Mouse (Mus musculus) G1E (cell line): Measurements from ENCODE around the gene Lrig3. TPM values are rescaled to one million over a fixed set of nuclear protein-coding genes. Genes with fewer than 3 reads are reported as not detected.

ENCODE experiments used
- ATAC-seq: 2 replicates; pipeline ENCODE4 v1.8.0; 2016; ENCODE audit warnings: mild to moderate bottlenecking; ENCODE audit not compliant: insufficient number of reproducible peaks, poor library complexity, low FRiP score, severe bottlenecking; ENCODE audit errors: extremely low read depth
- DNase-seq: peaks from one replicate; pipeline ENCODE4 v3.0.0; 2012; ENCODE audit warnings: low spot score
- H3K27me3 ChIP-seq: 2 replicates; pipeline ENCODE4 v1.6.1; 2012; ENCODE audit warnings: mild to moderate bottlenecking, low read length, inconsistent platforms; ENCODE audit not compliant: insufficient read depth
- H3K36me3 ChIP-seq: replicated peaks from 2 replicates; pipeline ENCODE3; 2012; ENCODE audit warnings: mild to moderate bottlenecking, inconsistent platforms
- H3K4me1 ChIP-seq: 2 replicates; pipeline ENCODE4 v1.6.1; 2012; ENCODE audit warnings: low read depth, low read length, inconsistent platforms, mixed read lengths; ENCODE audit not compliant: insufficient read depth
- H3K4me3 ChIP-seq: 2 replicates; pipeline ENCODE4 v1.5.1; 2012; ENCODE audit warnings: low read depth, mild to moderate bottlenecking, inconsistent platforms, low read length, moderate library complexity, mixed read lengths
- H3K9me3 ChIP-seq: replicated peaks from 2 replicates; pipeline ENCODE4 v1.6.1; 2012; ENCODE audit warnings: inconsistent platforms
- CTCF ChIP-seq: IDR thresholded peaks from 2 replicates; pipeline ENCODE4 v1.5.1; 2012; ENCODE audit warnings: low read depth, low read length, inconsistent platforms, mixed read lengths
- GATA1 ChIP-seq: IDR thresholded peaks from 2 replicates; pipeline ENCODE4 v1.6.1; 2012; ENCODE audit warnings: borderline replicate concordance, low read length, inconsistent platforms, mixed read lengths
- GATA2 ChIP-seq: IDR thresholded peaks from 2 replicates; pipeline ENCODE4 v1.6.1; 2012; ENCODE audit warnings: low read depth, low read length, inconsistent platforms, borderline replicate concordance
- POLR2AphosphoS5 ChIP-seq: IDR thresholded peaks from 2 replicates; pipeline ENCODE4 v1.6.1; 2012; ENCODE audit warnings: low read depth, low read length, inconsistent platforms; ENCODE audit not compliant: insufficient replicate concordance
- TAL1 ChIP-seq: conservative IDR thresholded peaks from 2 replicates; pipeline ENCODE4 v1.6.1; 2012; ENCODE audit warnings: low read depth, low read length, inconsistent platforms, mixed read lengths
- polyA plus RNA-seq: library from polyadenylated mRNA; stranded (reverse); fragments of >175 nt; gene quantifications from 2 replicates; pipeline ENCODE4 v1.2.3, GENCODE M21; 2012
- total RNA-seq, 2 experiments: library from RNA; stranded (forward) in 1 of 2; stranded (reverse) in 1 of 2; fragments of 200-1000 nt in 1 of 2; fragments of >200 nt in 1 of 2; fragmentation: Nextera tagmentation in 1 of 2; gene quantifications; 2 replicates each; pipeline ENCODE4 v1.2.3; 2014 to 2017

Lrig3 gene
- total and polyA plus RNA-seq, 3 experiments, result 0.22 TPM; not detected in 2

DNA sequence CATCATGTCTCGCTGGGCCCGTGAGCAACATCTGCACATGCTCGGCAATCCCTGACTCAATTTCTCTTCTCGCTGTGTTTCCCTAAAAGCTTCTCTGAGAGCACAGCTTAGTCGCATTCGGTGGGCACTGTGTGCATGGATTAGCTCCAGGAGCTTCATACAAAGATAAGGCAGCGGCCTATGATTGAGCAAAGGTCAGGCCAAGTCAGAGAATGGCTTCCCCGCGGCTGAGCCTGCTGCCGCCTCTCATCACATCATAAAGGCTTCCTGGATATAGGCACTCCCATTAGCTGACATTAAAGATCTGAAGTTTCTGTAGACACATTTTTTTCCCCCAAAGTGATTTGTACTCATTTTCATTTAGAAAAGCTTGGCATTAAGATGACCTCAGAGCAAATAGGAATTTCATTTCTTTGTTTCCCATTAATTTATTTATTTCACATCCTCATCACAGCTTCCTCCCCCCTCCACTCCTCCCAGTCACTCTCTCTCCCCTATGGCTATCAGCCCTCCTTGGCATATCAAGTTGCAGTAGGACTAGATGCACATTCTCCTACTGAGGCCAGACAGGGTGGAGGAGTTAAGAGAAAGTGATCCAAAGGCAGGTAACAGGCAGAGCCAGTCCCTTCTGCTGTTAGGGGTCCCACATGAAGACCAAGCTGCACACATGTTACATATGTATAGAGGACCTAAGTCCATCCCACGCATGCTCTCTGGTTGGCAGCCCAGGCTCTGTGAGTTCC lies 21.0 kb upstream of the Lrig3 start:
- Histone ChIP-seq H3K27me3 (no peaks in the 10 kb centered on the region), H3K4me3 (no peak overlapping the region), H3K4me1 (no peaks in the 10 kb centered on the region), H3K36me3 (no peaks in the 10 kb centered on the region), H3K9me3 (peaks cover 49% of the 10 kb centered on the region)
- ATAC-seq (no peak), DNase-seq (no peak)
- TF ChIP-seq GATA1, result no peak
- no peak for TF ChIP-seq TAL1
- TF ChIP-seq POLR2AphosphoS5, result no peak
- TF ChIP-seq CTCF, result no peak

DNA sequence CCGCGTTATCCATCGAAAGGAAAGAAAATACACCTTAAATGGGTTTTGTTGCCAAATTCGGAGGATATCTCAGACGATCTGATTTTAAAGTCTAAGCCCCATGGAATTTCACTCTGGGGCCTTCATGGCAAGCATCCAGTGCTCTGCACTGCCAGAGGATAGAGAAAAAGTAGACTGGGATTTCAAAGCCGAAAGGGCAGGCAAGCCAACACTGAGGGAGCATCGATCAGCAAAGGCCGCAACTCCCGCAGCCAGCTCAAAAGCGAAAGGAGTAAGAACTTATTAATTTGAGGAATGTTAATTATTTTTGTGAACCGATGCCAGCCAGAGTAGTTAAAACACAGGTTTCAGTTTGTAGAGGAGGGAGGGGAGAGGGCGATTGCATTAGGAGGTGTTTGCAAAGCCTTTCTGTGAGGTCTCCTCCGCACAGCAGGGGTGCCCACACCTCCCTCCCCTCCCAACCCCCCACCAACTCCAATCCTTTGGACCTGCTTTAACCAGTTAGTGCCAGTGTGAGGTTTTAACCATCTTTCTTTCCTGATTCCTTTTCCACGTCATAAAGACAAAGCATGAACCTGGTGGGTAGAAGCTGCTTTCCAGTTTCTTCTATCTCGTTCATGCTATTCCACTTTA lies 17.0 kb upstream of the Lrig3 start:
- DNase-seq (no peak), ATAC-seq (no peak)
- no peak overlapping the region for H3K4me3 ChIP-seq
- H3K9me3 ChIP-seq, result peaks cover 59% of the 10 kb centered on the region
- no peaks in the 10 kb centered on the region for H3K4me1 ChIP-seq
- H3K36me3 ChIP-seq, result no peaks in the 10 kb centered on the region
- TF ChIP-seq TAL1 (no peak), GATA1 (no peak), CTCF (no peak), GATA2 (no peak), POLR2AphosphoS5 (no peak)
- H3K27me3 ChIP-seq, result no peaks in the 10 kb centered on the region

DNA sequence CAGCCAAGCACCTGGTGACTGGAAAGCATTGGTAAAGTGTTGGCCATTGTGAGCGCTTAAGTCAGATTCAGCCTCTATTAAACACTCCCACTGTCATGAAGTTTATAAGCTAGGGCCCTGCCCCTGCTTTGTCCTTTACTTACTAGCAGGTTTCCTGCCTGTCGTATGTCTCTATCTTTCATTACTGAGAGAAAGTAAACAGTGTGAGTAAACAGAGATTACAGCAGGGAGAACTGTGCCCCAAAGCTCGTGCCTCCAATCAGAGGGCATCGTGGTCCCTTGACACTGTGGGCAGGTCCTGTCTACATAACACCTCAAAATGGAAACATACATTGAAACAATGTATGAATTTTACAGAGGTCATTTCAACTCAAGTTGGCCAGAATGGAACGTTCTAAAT lies 14.3 kb upstream of the Lrig3 start:
- Histone ChIP-seq H3K27me3 (no peaks in the 10 kb centered on the region), H3K36me3 (no peaks in the 10 kb centered on the region), H3K4me3 (no peak overlapping the region), H3K9me3 (peaks cover 60% of the 10 kb centered on the region), H3K4me1 (no peaks in the 10 kb centered on the region)
- TF ChIP-seq GATA2, result no peak
- TF ChIP-seq CTCF, result no peak
- TF ChIP-seq POLR2AphosphoS5, result no peak
- no peak for TF ChIP-seq GATA1
- no peak for TF ChIP-seq TAL1
- ATAC-seq (no peak), DNase-seq (no peak)

DNA sequence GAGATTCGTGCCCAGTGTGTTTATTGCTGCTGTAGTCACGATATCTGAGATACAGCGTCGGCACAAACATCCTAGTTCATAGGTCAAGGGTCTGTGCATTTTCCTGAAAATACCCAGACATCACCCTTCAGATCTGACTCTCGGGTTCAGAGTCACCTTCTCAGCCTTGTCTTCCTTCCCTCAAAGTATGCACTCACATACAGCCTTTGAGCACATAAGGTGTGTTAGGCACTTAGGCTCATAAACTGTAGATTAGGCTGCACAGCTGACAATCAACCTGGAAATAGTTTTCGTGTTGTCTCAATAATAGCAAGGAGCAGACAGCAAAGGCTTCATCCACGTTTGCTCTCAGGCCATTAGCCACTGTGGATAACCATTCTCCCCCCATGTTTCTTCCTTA lies 11.6 kb upstream of the Lrig3 start:
- Histone ChIP-seq H3K4me3 (no peak overlapping the region), H3K9me3 (peaks cover 61% of the 10 kb centered on the region)
- ATAC-seq, result no peak

DNA sequence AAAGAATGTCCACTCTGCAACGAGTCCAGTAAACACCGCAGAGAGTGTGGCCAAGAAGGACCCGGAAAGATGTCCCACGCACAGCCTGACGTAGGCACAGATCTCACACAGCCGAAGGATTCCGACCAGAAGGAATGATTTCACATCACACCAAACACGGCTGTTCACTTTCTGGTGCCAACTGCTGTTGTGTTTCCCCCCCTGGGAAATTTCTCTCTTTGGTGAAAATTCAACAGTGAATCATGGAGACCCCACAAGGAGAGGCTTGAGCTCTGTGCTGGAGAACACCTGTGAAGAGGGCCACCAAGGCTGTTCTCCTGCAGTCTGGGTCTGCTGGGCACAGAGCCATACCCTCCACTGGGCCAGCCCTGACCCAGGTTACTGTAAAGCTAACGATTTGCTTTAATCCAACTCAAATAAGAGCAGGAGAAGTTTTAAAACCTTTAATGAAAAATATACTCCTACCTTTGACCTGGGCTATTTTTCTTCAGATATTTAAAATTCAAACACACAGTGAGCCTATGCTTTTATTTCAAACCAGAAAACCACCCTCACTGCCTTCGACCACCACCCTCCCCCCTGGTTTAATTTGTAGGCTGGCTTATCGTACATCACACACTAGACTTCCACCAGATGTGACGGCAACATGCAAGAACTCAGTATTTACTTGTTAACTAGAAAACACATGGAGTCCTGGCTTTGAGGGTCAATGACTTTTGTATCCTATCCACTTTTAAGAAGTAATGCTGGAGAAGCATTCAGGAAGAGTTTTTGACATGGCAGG lies 11.0 kb upstream of the Lrig3 start:
- Histone ChIP-seq H3K36me3 (no peaks in the 10 kb centered on the region), H3K4me3 (no peak overlapping the region), H3K4me1 (no peaks in the 10 kb centered on the region), H3K27me3 (no peaks in the 10 kb centered on the region), H3K9me3 (peaks cover 61% of the 10 kb centered on the region)
- no peak for DNase-seq
- TF ChIP-seq CTCF (no peak), POLR2AphosphoS5 (no peak)
- no peak for ATAC-seq

More for the DNA sequence above, 11.6 kb upstream of the Lrig3 start:
- Histone ChIP-seq H3K36me3 (no peaks in the 10 kb centered on the region), H3K4me1 (no peaks in the 10 kb centered on the region), H3K27me3 (no peaks in the 10 kb centered on the region)
- no peak for DNase-seq
- TF ChIP-seq POLR2AphosphoS5 (no peak), GATA1 (no peak), GATA2 (no peak), TAL1 (no peak), CTCF (no peak)

DNA sequence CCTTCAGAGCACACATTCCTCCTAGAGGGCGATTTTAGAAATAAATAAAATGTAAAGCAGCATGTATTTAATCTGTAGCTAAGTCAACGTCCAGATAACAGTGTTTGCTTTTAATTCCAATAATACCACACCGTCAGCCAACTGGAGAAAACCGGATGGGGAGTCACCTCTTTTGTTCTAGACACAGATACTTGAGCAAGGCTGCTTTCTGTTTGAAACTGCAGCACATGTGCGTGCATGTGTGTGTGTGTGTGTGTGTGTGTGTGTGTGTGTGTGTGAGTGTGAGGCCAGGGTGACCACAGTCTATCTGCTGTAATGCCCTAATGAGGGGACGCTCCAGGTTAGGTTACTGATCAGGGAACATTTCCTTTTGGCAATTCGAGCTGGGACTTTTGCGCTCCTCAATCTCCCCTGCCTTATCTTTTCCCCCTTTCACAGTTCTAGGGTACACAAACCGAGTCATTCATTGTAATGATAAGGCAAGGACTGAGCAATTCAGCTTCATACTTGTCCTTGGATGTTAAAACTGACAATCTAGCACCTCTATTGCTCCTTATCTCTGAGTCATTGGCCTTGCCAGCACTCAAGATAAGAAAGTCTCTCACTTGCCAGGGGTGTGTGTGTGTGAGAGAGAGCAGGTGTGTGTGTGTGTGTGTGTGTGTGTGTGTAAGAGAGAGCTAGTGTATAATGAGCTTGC lies 4.4 kb upstream of the Lrig3 start:
- DNase-seq, result no peak
- no peak overlapping the region for H3K4me3 ChIP-seq
- no peaks in the 10 kb centered on the region for H3K4me1 ChIP-seq
- ATAC-seq, result no peak
- no peaks in the 10 kb centered on the region for H3K27me3 ChIP-seq
- no peaks in the 10 kb centered on the region for H3K36me3 ChIP-seq
- TF ChIP-seq GATA2 (no peak), CTCF (no peak), POLR2AphosphoS5 (no peak), TAL1 (no peak), GATA1 (no peak)
- H3K9me3 ChIP-seq, result peaks cover 68% of the 10 kb centered on the region
